7 mouse cellular contexts compared by ENCODE assay signal in the genomic region with DNA sequence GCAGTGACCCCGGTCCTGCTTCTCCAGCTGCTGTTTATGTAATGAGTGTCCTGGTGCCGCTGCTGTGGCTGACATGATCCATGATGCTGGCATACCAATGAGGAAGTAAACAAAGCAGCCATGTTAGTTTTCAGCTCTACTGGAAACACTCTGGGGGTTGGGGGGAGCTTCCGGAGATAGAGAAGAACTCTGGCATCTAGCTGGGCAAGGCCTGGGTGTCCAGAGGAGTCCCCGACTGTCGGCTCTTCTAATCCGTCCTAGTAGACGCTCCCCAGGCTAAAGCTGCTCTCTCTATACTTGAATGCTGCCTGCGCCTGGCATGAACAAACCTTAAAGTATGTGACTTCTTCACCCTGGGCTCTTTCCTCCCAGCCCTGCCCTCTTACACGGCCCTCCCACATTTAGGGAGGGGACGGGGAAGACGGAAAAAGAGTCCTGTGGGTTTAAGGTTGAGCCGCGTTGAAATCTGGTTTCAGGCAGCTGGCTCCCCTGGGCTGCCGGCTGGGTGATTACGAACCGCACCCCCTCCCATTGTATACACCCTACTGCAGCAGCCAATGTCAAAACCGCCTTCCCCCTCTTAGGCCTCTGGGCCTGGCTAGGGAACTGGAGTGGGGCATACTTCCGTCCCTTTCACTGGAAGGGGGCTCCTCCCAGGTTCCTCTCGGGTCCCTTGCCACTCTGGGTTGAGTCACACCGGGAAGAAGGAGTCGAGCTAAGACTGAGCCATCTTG. TPM values are rescaled to one million over a fixed set of nuclear protein-coding genes. Genes with fewer than 3 reads are reported as not detected.
A peak's percentile ranks its signal among the peaks of the same experiment; 100 is the strongest.
DNase-seq lines count a peak whose midpoint lies in the region; ATAC-seq and TF ChIP-seq lines count a peak whose summit lies in the region.

No protein-coding gene starts in this region.

- peak; percentile 47 for ATAC-seq in G1E (ENCODE audit: extremely low read depth, insufficient number of reproducible peaks, low FRiP score, poor library complexity, severe bottlenecking)

- TF ChIP-seq CTCF in G1E (IDR thresholded peaks at IDR 0.05; ENCODE audit: low read depth, low read length) = no peak

- intact Hi-C loops in heart, postnatal 36 days (cut with DNase I) = loop anchor here (1.0 to 2.0 kb wide), 4 partner anchors 21 to 107 kb away; partner anchors contain the start of gene Sufu

- peak overlapping the region; percentile 99 for H3K27ac ChIP-seq in forebrain, embryonic 10.5 days
- H3K27ac ChIP-seq in limb, embryonic 10.5 days = peak overlapping the region; percentile 96
- peak overlapping the region; percentile 99 for H3K27ac ChIP-seq in midbrain, embryonic 10.5 days (replicated peaks)

- WGBS in forebrain, embryonic 10.5 days = under 1% methylated on average over 21 of the region's 21 CpGs
- WGBS in limb, embryonic 10.5 days = 0% methylated on average over 21 of the region's 21 CpGs
- WGBS in midbrain, embryonic 10.5 days = under 1% methylated on average over 21 of the region's 21 CpGs

- no peaks in the 10 kb centered on the region for H3K27me3 ChIP-seq in G1E (ENCODE audit: insufficient read depth, low read length)
- no peaks in the 10 kb centered on the region for H3K27me3 ChIP-seq in forebrain, embryonic 10.5 days (ENCODE audit: poor library complexity, severe bottlenecking)
- H3K27me3 ChIP-seq in limb, embryonic 10.5 days (ENCODE audit: low read depth, poor library complexity, severe bottlenecking) = no peaks in the 10 kb centered on the region
- no peaks in the 10 kb centered on the region for H3K27me3 ChIP-seq in midbrain, embryonic 10.5 days (ENCODE audit: low read depth, poor library complexity, severe bottlenecking)

- peak overlapping the region; percentile 94 for H3K4me3 ChIP-seq in G1E (ENCODE audit: low read depth, low read length)
- H3K4me3 ChIP-seq in forebrain, embryonic 10.5 days = peak overlapping the region; percentile 96
- peak overlapping the region; percentile 72 for H3K4me3 ChIP-seq in limb, embryonic 10.5 days
- H3K4me3 ChIP-seq in midbrain, embryonic 10.5 days = peak overlapping the region; percentile 91

- no peaks in the 10 kb centered on the region for H3K9me3 ChIP-seq in G1E (replicated peaks)
- H3K9me3 ChIP-seq in forebrain, embryonic 10.5 days = no peaks in the 10 kb centered on the region
- no peaks in the 10 kb centered on the region for H3K9me3 ChIP-seq in limb, embryonic 10.5 days (replicated peaks)
- no peaks in the 10 kb centered on the region for H3K9me3 ChIP-seq in midbrain, embryonic 10.5 days (replicated peaks)

- H3K4me1 ChIP-seq in G1E (ENCODE audit: insufficient read depth, low read depth, low read length) = peaks cover 69% of the 10 kb centered on the region
- H3K4me1 ChIP-seq in forebrain, embryonic 10.5 days = peaks cover 78% of the 10 kb centered on the region
- peaks cover 71% of the 10 kb centered on the region for H3K4me1 ChIP-seq in limb, embryonic 10.5 days
- H3K4me1 ChIP-seq in midbrain, embryonic 10.5 days = peaks cover 62% of the 10 kb centered on the region

- peak; percentile 71 for DNase-seq in G1E (ENCODE audit: low spot score)
- peak; percentile 85 for DNase-seq in adrenal gland, adult 8-10 months
- peak; percentile 64 for DNase-seq in forebrain, embryonic 10.5 days (ENCODE audit: extremely low spot score, low spot score)
- DNase-seq in heart, postnatal 36 days = peak; percentile 71 to 85
- peak; percentile 63 for DNase-seq in limb, embryonic 10.5 days (ENCODE audit: low spot score)
- peak; percentile 60 for DNase-seq in midbrain, embryonic 10.5 days (ENCODE audit: low spot score)
- peak; percentile 84 to 86 for DNase-seq in spleen, postnatal 36 days (ENCODE audit: low spot score in 2 of 2)

- peaks cover 48% of the 10 kb centered on the region for H3K36me3 ChIP-seq in G1E (replicated peaks)
- peaks cover 43% of the 10 kb centered on the region for H3K36me3 ChIP-seq in forebrain, embryonic 10.5 days (replicated peaks)
- peaks cover 40% of the 10 kb centered on the region for H3K36me3 ChIP-seq in limb, embryonic 10.5 days
- H3K36me3 ChIP-seq in midbrain, embryonic 10.5 days = peaks cover 44% of the 10 kb centered on the region

RNA-seq across cellular contexts. Expression of gene Trim8, which starts 2.0 kb away (rescaled TPM):
- total RNA-seq in G1E (2014; fragmentation: Nextera tagmentation) = 22.7 and 29.9 TPM in 2 replicates
- 20.3 and 25.3 TPM in 2 replicates for total RNA-seq in G1E (2017)
- 64.5 and 66.0 TPM in 2 replicates for polyA plus RNA-seq in G1E (2012)
- total RNA-seq in adrenal gland, adult 8-10 months (2022) = 10 to 100 TPM; 46.6 to 69.0 (median 59.4) TPM
- polyA plus RNA-seq in forebrain, embryonic 10.5 days (2016; fragmentation: Nextera tagmentation; extraction: Ambion mirVana) = 16.6 and 19.3 TPM in 2 replicates
- total RNA-seq in heart, postnatal 36 days (2021) = 10 to 100 TPM; 38.7 to 40.0 TPM
- 13.0 and 15.2 TPM in 2 replicates for polyA plus RNA-seq in limb, embryonic 10.5 days (2016; fragmentation: Nextera tagmentation; extraction: Ambion mirVana)
- polyA plus RNA-seq in midbrain, embryonic 10.5 days (2016; fragmentation: Nextera tagmentation; extraction: Ambion mirVana) = 24.6 and 27.8 TPM in 2 replicates

Comparison
In these comparisons a context has a peak if more than half of its experiments do, and no peak if none do; other contexts are left out.
1. Peak in every context shown above with its lines: DNase-seq, ATAC-seq, H3K4me3 ChIP-seq and H3K27ac ChIP-seq.